Mouse (Mus musculus) layer of hippocampus, postnatal 10 days (tissue): ENCODE measurements around the gene Bcl11b. TPM values are rescaled to one million over a fixed set of nuclear protein-coding genes. Genes with fewer than 3 reads are reported as not detected.

Source experiments
- DNase-seq, 2 experiments: peaks; one replicate each; pipeline ENCODE4 v3.0.0; 2021; ENCODE audit warnings: low spot score in 2 of 2
- total RNA-seq, 2 experiments: library from RNA; stranded (reverse); gene quantifications; 2 replicates each; pipeline ENCODE4 v1.2.3; 2021

The Bcl11b gene
- total RNA-seq, 2 experiments from 2014 or later: 118 to 127 TPM

DNA sequence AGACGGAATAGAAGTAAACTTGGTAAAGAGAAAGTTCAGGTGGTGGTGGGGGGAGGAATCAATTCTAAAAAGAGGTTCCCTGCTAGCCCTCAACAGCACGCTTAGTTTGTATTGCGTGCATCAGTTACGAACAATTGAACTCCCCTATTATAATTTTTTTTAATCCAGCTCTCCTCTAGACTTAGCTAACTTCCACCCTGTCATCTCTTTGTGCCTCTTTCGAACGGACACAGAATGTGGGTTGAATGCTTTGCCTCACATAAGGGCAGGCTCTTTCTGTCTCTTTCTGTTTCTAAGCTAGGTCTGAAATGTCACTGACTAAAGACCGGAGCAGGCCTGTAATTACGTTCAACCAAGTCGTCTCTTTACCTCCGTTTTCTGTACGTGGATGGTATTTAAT is 28.9 kb downstream of the Bcl11b start:
- DNase-seq: no peak

GRCm38 (mm10) chr12:107973556-107974140 is 29.8 kb downstream of the Bcl11b start:
- no peak for DNase-seq

GRCm38 (mm10) chr12:107971081-107971780 is 32.2 kb downstream of the Bcl11b start:
- no peak for DNase-seq

- DNase-seq: no peak
Measured at GRCm38 (mm10) chr12:107970637-107971036, 32.8 kb downstream of the Bcl11b start.

DNA sequence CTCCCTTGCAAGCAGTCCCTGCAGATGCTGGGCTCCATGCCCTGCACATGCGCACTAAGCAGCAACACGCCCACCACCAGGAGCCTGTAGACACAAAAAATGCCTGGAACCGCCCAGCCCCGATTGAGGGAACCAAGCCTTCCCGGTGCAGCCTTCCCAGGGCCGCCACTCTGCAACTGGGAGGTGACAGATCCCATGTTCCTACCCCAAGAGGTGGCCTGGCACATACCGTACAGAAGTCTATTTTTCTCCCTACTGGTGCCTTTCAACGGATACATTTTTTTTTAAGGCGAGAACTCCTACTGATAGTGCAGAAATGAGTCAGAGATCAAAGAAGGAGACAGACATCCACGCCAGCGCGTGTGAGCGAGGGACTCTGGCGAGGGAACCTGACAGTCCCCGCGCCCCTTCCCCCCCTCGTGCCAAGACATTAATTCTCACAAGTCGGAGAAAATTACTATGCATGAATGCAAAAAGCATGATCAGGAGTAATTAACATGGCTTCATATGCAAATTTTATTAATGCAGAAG is 33.5 kb downstream of the Bcl11b start:
- DNase-seq: peak in 1 of 2 experiments; percentile 56

- DNase-seq: no peak
Measured at GRCm38 (mm10) chr12:107969126-107969525, 34.3 kb downstream of the Bcl11b start.

DNA sequence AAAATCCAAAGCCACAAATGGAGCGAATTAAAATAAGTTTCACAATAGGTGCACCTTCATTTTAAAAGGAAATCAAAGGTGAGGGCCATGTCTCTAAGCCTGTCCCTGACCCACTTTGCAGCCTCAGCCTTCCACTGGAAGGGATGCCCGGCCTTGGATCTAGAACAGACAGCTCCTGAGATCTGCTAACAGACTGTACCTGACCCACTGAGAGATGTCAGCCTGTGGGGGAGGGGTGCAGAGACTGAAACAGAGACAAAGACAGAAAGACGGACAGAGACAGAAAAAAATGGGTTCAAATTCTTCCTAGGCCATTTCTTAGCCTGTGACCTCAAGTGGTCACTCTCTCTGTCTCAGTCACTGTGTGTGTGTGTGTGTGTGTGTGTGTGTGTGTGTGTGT is 35.1 kb downstream of the Bcl11b start:
- DNase-seq: no peak

- DNase-seq: no peak
Measured at GRCm38 (mm10) chr12:107967026-107967425, 36.4 kb downstream of the Bcl11b start.

DNA sequence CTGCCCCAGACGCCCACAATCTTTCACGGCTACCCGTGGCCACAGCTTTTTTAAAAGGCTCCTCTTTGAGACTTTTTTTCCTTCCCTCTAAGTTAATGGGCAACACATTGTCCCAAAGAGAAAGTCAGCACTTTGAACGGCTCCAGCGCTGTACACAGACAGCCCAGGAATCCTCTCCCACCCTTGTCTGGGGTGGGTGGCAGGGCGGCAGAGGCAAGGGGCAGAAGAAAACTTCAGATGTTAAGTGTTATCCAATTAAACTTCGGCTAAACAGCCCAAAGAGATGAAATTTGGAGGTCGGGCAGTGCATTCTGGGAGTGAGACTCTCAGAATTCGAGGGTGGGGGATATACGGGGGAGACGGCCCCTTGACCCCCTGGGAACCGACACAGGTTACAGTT is 38.3 kb downstream of the Bcl11b start:
- DNase-seq: no peak

GRCm38 (mm10) chr12:107964396-107965085 is 38.9 kb downstream of the Bcl11b start:
- DNase-seq: no peak

DNA sequence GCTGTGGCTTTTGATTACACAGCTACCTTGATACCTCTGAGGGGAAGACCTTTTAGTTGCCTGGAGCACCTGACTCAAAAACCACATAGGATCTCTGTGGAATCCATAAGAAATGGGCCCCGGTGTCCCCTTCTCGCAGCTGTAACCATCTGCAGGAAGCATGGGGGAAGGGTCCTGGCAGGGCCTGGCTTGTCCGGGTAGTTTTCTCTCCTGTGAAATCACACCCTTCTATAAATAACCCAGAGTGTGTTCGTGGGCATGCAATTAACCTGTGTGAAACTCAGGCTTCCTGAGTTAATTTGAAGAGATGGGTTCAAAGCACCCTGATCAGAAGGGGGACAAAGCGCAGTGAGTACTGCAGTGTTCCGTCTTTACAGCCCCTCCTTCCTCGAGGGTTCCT is 40.5 kb downstream of the Bcl11b start:
- no peak for DNase-seq

- DNase-seq: no peak
Measured at GRCm38 (mm10) chr12:107961843-107962242, 41.6 kb downstream of the Bcl11b start.

GRCm38 (mm10) chr12:107960789-107961491 is 42.5 kb downstream of the Bcl11b start:
- no peak for DNase-seq

DNA sequence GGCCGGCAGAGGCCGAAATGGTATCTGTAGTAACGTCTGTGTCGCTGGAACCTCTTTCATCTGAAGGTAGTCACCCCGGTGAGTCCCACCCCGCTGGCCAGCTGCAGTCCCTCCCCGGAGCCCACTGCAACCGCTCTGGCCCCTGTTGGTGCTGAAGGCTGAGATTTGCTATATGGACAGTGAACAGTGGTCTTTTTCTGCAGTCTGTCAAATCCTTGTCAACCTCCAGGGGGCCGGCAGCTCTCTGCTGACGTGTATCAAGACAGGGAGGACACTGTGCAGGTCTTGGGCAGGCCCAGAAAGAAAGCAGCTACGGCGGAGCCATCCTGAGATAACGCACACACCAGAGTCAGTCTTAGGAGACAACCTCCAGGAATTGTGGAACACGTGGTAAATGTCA is 43.0 kb downstream of the Bcl11b start:
- DNase-seq: no peak

GRCm38 (mm10) chr12:107959872-107960271 is 43.5 kb downstream of the Bcl11b start:
- DNase-seq: no peak

GRCm38 (mm10) chr12:107953044-107953684 is 50.2 kb downstream of the Bcl11b start:
- no peak for DNase-seq

DNA sequence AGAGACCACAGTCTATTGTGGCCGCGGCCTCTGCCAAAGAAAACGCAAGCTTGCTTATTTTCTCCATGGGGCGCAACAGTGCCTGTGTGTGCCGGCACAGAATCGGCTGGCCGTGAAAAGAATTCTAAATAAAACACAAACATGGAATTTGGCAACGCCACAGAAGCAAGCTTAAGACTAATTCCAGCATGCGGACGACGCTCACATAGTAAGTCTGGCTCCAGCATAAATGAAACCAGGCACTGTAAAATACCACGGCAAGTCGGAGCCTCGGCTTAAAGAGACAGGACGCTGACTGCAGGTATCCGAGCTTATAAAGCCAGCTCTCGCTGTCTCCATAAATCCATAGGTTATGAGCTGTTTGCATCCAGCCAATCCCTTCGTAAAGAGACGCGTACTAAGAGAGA is 51.1 kb downstream of the Bcl11b start:
- DNase-seq: peak in 1 of 2 experiments; percentile 53

DNA sequence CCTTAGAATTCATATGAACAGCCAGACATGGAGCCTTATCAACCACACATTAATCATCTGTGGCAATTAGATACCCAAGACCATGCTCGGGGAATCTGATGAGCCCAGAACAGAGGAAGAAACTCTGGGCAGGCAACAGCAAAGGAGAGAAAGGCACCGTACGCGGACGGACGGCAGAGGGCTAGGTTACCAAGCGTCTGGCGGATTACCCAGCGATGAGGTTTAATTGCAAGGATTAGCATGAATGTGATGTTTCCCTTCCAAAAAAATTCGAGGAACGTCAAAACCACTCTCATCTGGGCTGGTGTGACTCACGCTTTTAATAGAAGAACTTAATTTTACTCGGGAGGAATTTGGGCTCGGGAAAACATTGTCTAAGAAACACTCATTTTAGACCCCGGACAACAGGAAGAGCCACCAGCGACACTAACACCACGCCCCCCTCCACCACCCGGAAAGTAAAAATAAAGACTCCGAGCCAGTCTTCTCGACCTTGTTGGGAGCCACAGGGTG is 52.7 kb downstream of the Bcl11b start:
- no peak for DNase-seq

- no peak for DNase-seq
Measured at GRCm38 (mm10) chr12:107949416-107949815, 54.0 kb downstream of the Bcl11b start.

- no peak for DNase-seq
Measured at GRCm38 (mm10) chr12:107942100-107942499, 61.3 kb downstream of the Bcl11b start.

DNA sequence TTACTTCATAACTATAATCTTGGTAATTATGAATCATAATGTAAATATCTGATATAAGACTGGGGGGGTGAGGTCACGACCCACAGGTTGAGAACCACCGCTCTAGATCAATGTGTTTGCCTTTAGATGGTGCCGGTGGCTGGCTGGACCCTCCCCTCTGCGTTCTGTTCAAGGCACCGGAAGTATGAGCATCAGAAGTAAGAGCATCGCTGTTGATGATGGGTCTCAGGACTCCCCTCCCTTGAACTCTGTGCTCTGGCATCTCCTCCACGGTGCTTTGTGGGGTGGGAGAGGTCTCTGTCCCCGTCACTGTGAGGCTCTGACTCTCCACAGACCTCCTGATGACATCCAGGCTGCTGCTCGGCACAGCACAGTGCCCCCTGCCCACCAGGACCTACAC is 62.6 kb downstream of the Bcl11b start:
- no peak for DNase-seq
